Mouse (Mus musculus): ENCODE measurements at regions not wholly inside any gene's neighbourhood (a gene's known extent, or its start where the extent isn't known, plus 50 kb on each side); places are given as distances from the start of the nearest gene placed in this dataset.
"Not testable (repeated sequence)": the region's sequence is repeated elsewhere in the genome, so short reads cannot be mapped to it uniquely, and the experiment has no call there.

- TF ChIP-seq CTCF (IDR thresholded peaks at IDR 0.05; ENCODE audit: borderline replicate concordance, control insufficient read depth, extremely low read depth, insufficient read depth, low read length, poor library complexity); POLR2A (IDR thresholded peaks at IDR 0.05; ENCODE audit: control insufficient read depth, extremely low read depth, insufficient read depth, low read length, poor library complexity): not testable (repeated sequence)
Observed at GRCm38 (mm10) chr10:85739565-85739964, 89.7 kb upstream of the Pwp1 start.

All from thymus, adult 2 months (tissue).